Mouse (Mus musculus) myocyte (in vitro differentiated cells): ENCODE results near the gene Ssc4d.

Experiments
- MAX ChIP-seq: IDR thresholded peaks from one replicate; pipeline ENCODE4 v1.6.1; 2011; ENCODE audit warnings: low read depth, mild to moderate bottlenecking, control low read depth
- MYOD1 ChIP-seq, 3 experiments: IDR thresholded peaks; one replicate each; pipeline ENCODE4 v1.6.1; 2011; ENCODE audit warnings: control low read depth in 2 of 3, low read depth in 2 of 3, mild to moderate bottlenecking in 2 of 3, moderate library complexity in 1 of 3; ENCODE audit not compliant: insufficient read length in 2 of 3, control insufficient read depth in 1 of 3
- MYOG ChIP-seq, 3 experiments: IDR thresholded peaks; one replicate each; pipeline ENCODE4 v1.6.1; 2011; ENCODE audit warnings: control low read depth in 2 of 3, low read depth in 2 of 3, mild to moderate bottlenecking in 2 of 3; ENCODE audit not compliant: insufficient read length in 2 of 3, control insufficient read depth in 1 of 3, insufficient read depth in 1 of 3
- POLR2A ChIP-seq: IDR thresholded peaks from one replicate; pipeline ENCODE4 v1.6.1; 2011; ENCODE audit warnings: low read depth, mild to moderate bottlenecking, control low read depth, moderate library complexity; ENCODE audit not compliant: insufficient read length
- POLR2AphosphoS2 ChIP-seq: IDR thresholded peaks from one replicate; pipeline ENCODE4 v1.6.1; 2011; ENCODE audit warnings: low read depth, control low read depth; ENCODE audit not compliant: insufficient read length
- USF1 ChIP-seq: IDR thresholded peaks from one replicate; pipeline ENCODE4 v1.6.1; 2011; ENCODE audit warnings: low read depth, mild to moderate bottlenecking, control low read depth, moderate library complexity

- TF ChIP-seq MYOD1 (IDR thresholded peaks at IDR 0.05; ENCODE audit: control insufficient read depth in 1 of 3, insufficient read length in 2 of 3, low read depth in 2 of 3): no peak
- TF ChIP-seq POLR2A: no peak
- TF ChIP-seq MYOG (IDR thresholded peaks at IDR 0.05; ENCODE audit: control insufficient read depth in 1 of 3, insufficient read depth in 1 of 3, insufficient read length in 2 of 3, low read depth in 2 of 3): no peak
- TF ChIP-seq MAX: no peak
- TF ChIP-seq POLR2AphosphoS2: no peak
- TF ChIP-seq USF1: no peak
Observed at GRCm38 (mm10) chr5:135994335-135994724, 20.0 kb upstream of the Ssc4d start.
